Mouse (Mus musculus): ENCODE data around the gene Prr5. TPM values are rescaled to one million over a fixed set of nuclear protein-coding genes. Genes with fewer than 3 reads are reported as not detected.
A peak's percentile ranks its signal among the peaks of the same experiment; 100 is the strongest.

Gene Prr5
- polyA plus RNA-seq, 1 experiment = 54.6 TPM

GRCm38 (mm10) chr15:84682206-84682605, 12.8 kb downstream of the Prr5 start:
- H3K27ac ChIP-seq (ENCODE audit: insufficient read depth, low read length) = peak overlapping the region; percentile 63
- peak overlapping the region; percentile 78 for H3K4me3 ChIP-seq (ENCODE audit: extremely low read depth, insufficient read depth, insufficient read length)
- no peaks in the 10 kb centered on the region for H3K27me3 ChIP-seq (ENCODE audit: control insufficient read depth, insufficient read depth, low read length)
- peaks cover 39% of the 10 kb centered on the region for H3K4me1 ChIP-seq (ENCODE audit: control insufficient read depth, insufficient read depth, insufficient read length)
- TF ChIP-seq CTCF (IDR thresholded peaks at IDR 0.05; ENCODE audit: extremely low read depth, insufficient read depth, insufficient read length, insufficient replicate concordance) (no peak), POLR2A (IDR thresholded peaks at IDR 0.05; ENCODE audit: low read depth, low read length) (no peak)
- no peak for DNase-seq (ENCODE audit: low read depth in 1 of 2, low spot score in 2 of 2)
- 62% methylated on average over 3 of the region's 3 CpGs for WGBS
- no peaks in the 10 kb centered on the region for H3K36me3 ChIP-seq (ENCODE audit: control insufficient read depth, insufficient read depth, low read length)

- no peak overlapping the region for H3K4me3 ChIP-seq (ENCODE audit: extremely low read depth, insufficient read depth, insufficient read length)
- DNase-seq (ENCODE audit: low read depth in 1 of 2, low spot score in 2 of 2) = no peak
These were observed 13.4 kb downstream of the Prr5 start for GRCm38 (mm10) chr15:84682821-84683220.

GRCm38 (mm10) chr15:84684520-84684919, 15.1 kb downstream of the Prr5 start:
- TF ChIP-seq POLR2A (IDR thresholded peaks at IDR 0.05; ENCODE audit: low read depth, low read length) (no peak), CTCF (IDR thresholded peaks at IDR 0.05; ENCODE audit: extremely low read depth, insufficient read depth, insufficient read length, insufficient replicate concordance) (no peak)
- Histone ChIP-seq H3K4me1 (ENCODE audit: control insufficient read depth, insufficient read depth, insufficient read length) (peaks cover 40% of the 10 kb centered on the region), H3K27me3 (ENCODE audit: control insufficient read depth, insufficient read depth, low read length) (no peaks in the 10 kb centered on the region), H3K36me3 (ENCODE audit: control insufficient read depth, insufficient read depth, low read length) (peaks cover 5% of the 10 kb centered on the region), H3K27ac (ENCODE audit: insufficient read depth, low read length) (peak overlapping the region; percentile 83), H3K4me3 (ENCODE audit: extremely low read depth, insufficient read depth, insufficient read length) (no peak overlapping the region)
- 22% methylated on average over 5 of the region's 5 CpGs for WGBS
- no peak for DNase-seq (ENCODE audit: low read depth in 1 of 2, low spot score in 2 of 2)

More at GRCm38 (mm10) chr15:84682821-84683220, 13.4 kb downstream of the Prr5 start:
- no peak for TF ChIP-seq POLR2A (IDR thresholded peaks at IDR 0.05; ENCODE audit: low read depth, low read length)
- TF ChIP-seq CTCF (IDR thresholded peaks at IDR 0.05; ENCODE audit: extremely low read depth, insufficient read depth, insufficient read length, insufficient replicate concordance) = no peak
- Histone ChIP-seq H3K36me3 (ENCODE audit: control insufficient read depth, insufficient read depth, low read length) (no peaks in the 10 kb centered on the region; the same call in 1 of the 2 replicates), H3K4me1 (ENCODE audit: control insufficient read depth, insufficient read depth, insufficient read length) (peaks cover 39% of the 10 kb centered on the region), H3K27ac (ENCODE audit: insufficient read depth, low read length) (peak overlapping the region; percentile 39), H3K27me3 (ENCODE audit: control insufficient read depth, insufficient read depth, low read length) (no peaks in the 10 kb centered on the region)
- 86% methylated on average over 5 of the region's 5 CpGs for WGBS

GRCm38 (mm10) chr15:84685417-84685816, 16.0 kb downstream of the Prr5 start:
- no peak for TF ChIP-seq POLR2A (IDR thresholded peaks at IDR 0.05; ENCODE audit: low read depth, low read length)
- TF ChIP-seq CTCF (IDR thresholded peaks at IDR 0.05; ENCODE audit: extremely low read depth, insufficient read depth, insufficient read length, insufficient replicate concordance) = no peak
- H3K4me1 ChIP-seq (ENCODE audit: control insufficient read depth, insufficient read depth, insufficient read length) = peaks cover 38% of the 10 kb centered on the region
- no peaks in the 10 kb centered on the region for H3K27me3 ChIP-seq (ENCODE audit: control insufficient read depth, insufficient read depth, low read length)

GRCm38 (mm10) chr15:84687904-84688303, 18.5 kb downstream of the Prr5 start:
- no peaks in the 10 kb centered on the region for H3K27me3 ChIP-seq (ENCODE audit: control insufficient read depth, insufficient read depth, low read length)
- H3K27ac ChIP-seq (ENCODE audit: insufficient read depth, low read length) = no peak overlapping the region
- TF ChIP-seq CTCF (IDR thresholded peaks at IDR 0.05; ENCODE audit: extremely low read depth, insufficient read depth, insufficient read length, insufficient replicate concordance) (no peak), POLR2A (IDR thresholded peaks at IDR 0.05; ENCODE audit: low read depth, low read length) (no peak)
- peaks cover 10% of the 10 kb centered on the region for H3K36me3 ChIP-seq (ENCODE audit: control insufficient read depth, insufficient read depth, low read length)
- no peak overlapping the region for H3K4me3 ChIP-seq (ENCODE audit: extremely low read depth, insufficient read depth, insufficient read length)
- 95% methylated on average over 14 of the region's 14 CpGs for whole genome bisulfite sequencing
- peaks cover 33% of the 10 kb centered on the region for H3K4me1 ChIP-seq (ENCODE audit: control insufficient read depth, insufficient read depth, insufficient read length)
- DNase-seq (ENCODE audit: low read depth in 1 of 2, low spot score in 2 of 2) = no peak

More at GRCm38 (mm10) chr15:84685417-84685816, 16.0 kb downstream of the Prr5 start:
- peaks cover 7% of the 10 kb centered on the region for H3K36me3 ChIP-seq (ENCODE audit: control insufficient read depth, insufficient read depth, low read length)
- no peak overlapping the region for H3K4me3 ChIP-seq (ENCODE audit: extremely low read depth, insufficient read depth, insufficient read length)
- peak overlapping the region; percentile 83 for H3K27ac ChIP-seq (ENCODE audit: insufficient read depth, low read length)
- WGBS = 5% methylated on average over 3 of the region's 3 CpGs
- DNase-seq (ENCODE audit: low read depth in 1 of 2, low spot score in 2 of 2) = peak; percentile 77 to 88

- H3K36me3 ChIP-seq (ENCODE audit: control insufficient read depth, insufficient read depth, low read length) = peaks cover 16% of the 10 kb centered on the region
- no peaks in the 10 kb centered on the region for H3K27me3 ChIP-seq (ENCODE audit: control insufficient read depth, insufficient read depth, low read length)
- no peak for DNase-seq (ENCODE audit: low read depth in 1 of 2, low spot score in 2 of 2)
- no peak overlapping the region for H3K4me3 ChIP-seq (ENCODE audit: extremely low read depth, insufficient read depth, insufficient read length)
- H3K4me1 ChIP-seq (ENCODE audit: control insufficient read depth, insufficient read depth, insufficient read length) = peaks cover 21% of the 10 kb centered on the region
- TF ChIP-seq CTCF (IDR thresholded peaks at IDR 0.05; ENCODE audit: extremely low read depth, insufficient read depth, insufficient read length, insufficient replicate concordance) (no peak), POLR2A (IDR thresholded peaks at IDR 0.05; ENCODE audit: low read depth, low read length) (no peak)
- no peak overlapping the region for H3K27ac ChIP-seq (ENCODE audit: insufficient read depth, low read length)
- 87% methylated on average over 6 of the region's 6 CpGs for WGBS
These were observed 19.9 kb downstream of the Prr5 start for GRCm38 (mm10) chr15:84689356-84689755.

- WGBS = 88% methylated on average over 6 of the region's 6 CpGs
- Histone ChIP-seq H3K27me3 (ENCODE audit: control insufficient read depth, insufficient read depth, low read length) (no peaks in the 10 kb centered on the region), H3K27ac (ENCODE audit: insufficient read depth, low read length) (0 out of 2 replicates have a peak overlapping the region, but pooled peaks have one; percentile 22), H3K4me3 (ENCODE audit: extremely low read depth, insufficient read depth, insufficient read length) (no peak overlapping the region), H3K36me3 (ENCODE audit: control insufficient read depth, insufficient read depth, low read length) (peaks cover 21% of the 10 kb centered on the region), H3K4me1 (ENCODE audit: control insufficient read depth, insufficient read depth, insufficient read length) (peaks cover 11% of the 10 kb centered on the region)
- TF ChIP-seq POLR2A (IDR thresholded peaks at IDR 0.05; ENCODE audit: low read depth, low read length) = no peak
- no peak for TF ChIP-seq CTCF (IDR thresholded peaks at IDR 0.05; ENCODE audit: extremely low read depth, insufficient read depth, insufficient read length, insufficient replicate concordance)
- no peak for DNase-seq (ENCODE audit: low read depth in 1 of 2, low spot score in 2 of 2)
These were observed 22.1 kb downstream of the Prr5 start for GRCm38 (mm10) chr15:84691513-84691912.
